Mouse (Mus musculus) left cerebral cortex, postnatal 36 days (tissue): ENCODE data around the gene Dffb. TPM values are rescaled to one million over a fixed set of nuclear protein-coding genes. Genes with fewer than 3 reads are reported as not detected.
A peak's percentile ranks its signal among the peaks of the same experiment; 100 is the strongest.

Experiments
- DNase-seq, 2 experiments: peaks; one replicate each; pipeline ENCODE4 v3.0.0; 2021 to 2022; ENCODE audit warnings: low spot score in 2 of 2, mixed read lengths in 1 of 2
- intact Hi-C: fragments of 180-260 bp; cut with DNase I; formaldehyde crosslinking; loops from one replicate; pipeline ENCODE4 v1.15.1; 2025
- total RNA-seq, 2 experiments: library from RNA; stranded (reverse); gene quantifications; 2 replicates each; pipeline ENCODE4 v1.2.3; 2021

The Dffb gene
- total RNA-seq, 2 experiments from 2014 or later = 10.5 to 15.3 TPM

- peak; percentile 45 to 46 for DNase-seq
- intact Hi-C loops = no loop called here
Observed at GRCm38 (mm10) chr4:153917773-153918500, 57.0 kb downstream of the Dffb start.

Other genes starting within 250 kb of the Dffb start
- 10 to 100 TPM; 24.6 to 26.4 TPM for gene A430005L14Rik, start 17.9 kb downstream of the Dffb start, total RNA-seq
- 10 to 100 TPM; 30.8 to 35.9 TPM for gene Cep104, start 68 bp upstream of the Dffb start, total RNA-seq
- gene Lrrc47, start 36.6 kb upstream of the Dffb start, total RNA-seq = 10 to 100 TPM; 63.2 to 63.8 TPM
- 10 to 100 TPM; 10.3 to 14.1 TPM for gene Smim1, start 51.1 kb upstream of the Dffb start, total RNA-seq
- gene Ccdc27, start 67.6 kb upstream of the Dffb start, total RNA-seq = not detected
- under 1 TPM; 0.27 to 0.32 TPM for gene Trp73, start 165.1 kb upstream of the Dffb start, total RNA-seq
- gene Wrap73, start 167.2 kb upstream of the Dffb start, total RNA-seq = 10 to 100 TPM; 29.3 to 31.0 TPM
- gene Tprgl, start 185.5 kb upstream of the Dffb start, total RNA-seq = 100 to 1,000 TPM; 156 to 182 TPM
- 1 to 10 TPM; 3.4 to 3.9 TPM for gene Megf6, start 195.6 kb upstream of the Dffb start, total RNA-seq